Mouse (Mus musculus): ENCODE measurements around the gene Entr1.

Gene Entr1

GRCm38 (mm10) chr2:26342044-26342443 is 47.1 kb downstream of the Entr1 start:
- no peak for DNase-seq

- no peak for DNase-seq
Measured at GRCm38 (mm10) chr2:26341510-26341981, 47.6 kb downstream of the Entr1 start.

- DNase-seq: no peak
Measured at GRCm38 (mm10) chr2:26339204-26339551, 49.9 kb downstream of the Entr1 start.

- DNase-seq: no peak
Measured at GRCm38 (mm10) chr2:26338302-26339203, 50.6 kb downstream of the Entr1 start.

All from B cell, adult 2 months (primary cell).